Mouse (Mus musculus) lung, embryonic 16.5 days (tissue): Measurements from ENCODE around the gene Ctcfl. TPM values are rescaled to one million over a fixed set of nuclear protein-coding genes. Genes with fewer than 3 reads are reported as not detected.

Experiments used
- ATAC-seq: fragments of 200-750 bp; cut with Nextera tagmentation; 2 replicates; pipeline ENCODE4 v1.8.0; 2017; ENCODE audit warnings: low read depth, mild to moderate bottlenecking, moderate library complexity
- H3K27ac ChIP-seq: fragments of 300-500 bp; sonication (generic); 2 replicates; pipeline ENCODE4 v1.5.1; 2014; ENCODE audit warnings: mild to moderate bottlenecking, control low read depth, low read length
- H3K27me3 ChIP-seq: fragments of 300-500 bp; sonication (generic); 2 replicates; pipeline ENCODE4 v1.6.1; 2014; ENCODE audit warnings: low read depth, low read length, mixed read lengths; ENCODE audit not compliant: control insufficient read depth, insufficient read depth
- H3K36me3 ChIP-seq: fragments of 300-500 bp; sonication (generic); 2 replicates; pipeline ENCODE4 v1.6.1; 2014; ENCODE audit warnings: low read length; ENCODE audit not compliant: control insufficient read depth, insufficient read depth
- H3K4me1 ChIP-seq: fragments of 300-500 bp; sonication (generic); replicated peaks from 2 replicates; pipeline ENCODE4 v1.6.1; 2014; ENCODE audit warnings: low read length, mixed read lengths; ENCODE audit not compliant: control insufficient read depth, insufficient read depth
- H3K4me2 ChIP-seq: fragments of 300-500 bp; sonication (generic); 2 replicates; pipeline ENCODE4 v1.6.1; 2014; ENCODE audit warnings: low read depth, low read length, control low read depth
- H3K4me3 ChIP-seq: fragments of 300-500 bp; sonication (generic); 2 replicates; pipeline ENCODE4 v1.5.1; 2014; ENCODE audit warnings: mild to moderate bottlenecking, low read length, control low read depth
- H3K9ac ChIP-seq: fragments of 300-500 bp; sonication (generic); 2 replicates; pipeline ENCODE4 v1.6.1; 2014; ENCODE audit warnings: low read length, control low read depth
- H3K9me3 ChIP-seq: fragments of 300-500 bp; sonication (generic); 2 replicates; pipeline ENCODE4 v1.6.1; 2016; ENCODE audit warnings: low read length; ENCODE audit not compliant: control insufficient read depth
- WGBS: fragments of 180-500 bp; shearing (Covaris S2); extraction: QIAGEN DNeasy Blood & Tissue Kit; methylation state at CpG from one replicate; pipeline ENCODE4 v1.1.7; 2014; 5-methylcytosine and 5-hydroxymethylcytosine counted together
- polyA plus RNA-seq: library from polyadenylated mRNA; unstranded; fragments of >200 nt; fragmentation: Nextera tagmentation; extraction: Ambion mirVana; gene quantifications from 2 replicates; pipeline ENCODE4 v1.2.1, GENCODE M21; 2015

The Ctcfl gene
- polyA plus RNA-seq, 1 experiment from 2014 or later = 0.16 TPM

GRCm38 (mm10) chr2:173048041-173048745, 71.1 kb downstream of the Ctcfl start:
- H3K36me3 ChIP-seq = no peaks in the 10 kb centered on the region
- ATAC-seq = no peak
- H3K4me3 ChIP-seq = no peak overlapping the region
- no peaks in the 10 kb centered on the region for H3K27me3 ChIP-seq
- H3K4me2 ChIP-seq = no peak overlapping the region
- 51% methylated on average over 17 of the region's 17 CpGs for WGBS
- no peak overlapping the region for H3K9ac ChIP-seq
- no peak overlapping the region for H3K27ac ChIP-seq
- no peaks in the 10 kb centered on the region; the same call in 1 of the 2 replicates for H3K4me1 ChIP-seq
- no peaks in the 10 kb centered on the region for H3K9me3 ChIP-seq

- Histone ChIP-seq H3K4me1 (no peaks in the 10 kb centered on the region; the same call in 1 of the 2 replicates), H3K36me3 (no peaks in the 10 kb centered on the region)
- ATAC-seq = no peak
Measured at GRCm38 (mm10) chr2:173047471-173047870, 71.9 kb downstream of the Ctcfl start.

GRCm38 (mm10) chr2:173046582-173047297, 72.6 kb downstream of the Ctcfl start:
- Histone ChIP-seq H3K27me3 (no peaks in the 10 kb centered on the region), H3K27ac (peak overlapping the region; percentile 12), H3K4me3 (no peak overlapping the region), H3K36me3 (no peaks in the 10 kb centered on the region), H3K4me2 (no peak overlapping the region), H3K4me1 (no peaks in the 10 kb centered on the region; the same call in 1 of the 2 replicates), H3K9me3 (no peaks in the 10 kb centered on the region), H3K9ac (peak overlapping the region; percentile 43; the same call in 1 of the 2 replicates)
- no peak for ATAC-seq
- WGBS = 56% methylated on average over 15 of the region's 15 CpGs

More at GRCm38 (mm10) chr2:173047471-173047870, 71.9 kb downstream of the Ctcfl start:
- Histone ChIP-seq H3K9ac (no peak overlapping the region), H3K4me3 (no peak overlapping the region), H3K4me2 (no peak overlapping the region), H3K27me3 (no peaks in the 10 kb centered on the region), H3K9me3 (no peaks in the 10 kb centered on the region), H3K27ac (no peak overlapping the region)
- WGBS = 64% methylated on average over 5 of the region's 5 CpGs

GRCm38 (mm10) chr2:173044198-173044970, 74.9 kb downstream of the Ctcfl start:
- no peak overlapping the region for H3K4me2 ChIP-seq
- H3K27me3 ChIP-seq = no peaks in the 10 kb centered on the region
- no peaks in the 10 kb centered on the region for H3K36me3 ChIP-seq
- H3K4me1 ChIP-seq = no peaks in the 10 kb centered on the region; the same call in 1 of the 2 replicates
- H3K4me3 ChIP-seq = no peak overlapping the region
- H3K27ac ChIP-seq = no peak overlapping the region
- WGBS = 63% methylated on average over 18 of the region's 18 CpGs
- peak; percentile 9; the same call in 1 of the 2 replicates for ATAC-seq
- H3K9me3 ChIP-seq = no peaks in the 10 kb centered on the region
- no peak overlapping the region for H3K9ac ChIP-seq

Other genes starting within 250 kb of the Ctcfl start
- 6.2 and 6.8 TPM in 2 replicates for gene Bmp7, start 179.2 kb downstream of the Ctcfl start, polyA plus RNA-seq
- gene Spo11, start 141.8 kb downstream of the Ctcfl start, polyA plus RNA-seq = 0.21 and 0.30 TPM in 2 replicates
- 104 and 109 TPM in 2 replicates for gene Rae1, start 119.4 kb downstream of the Ctcfl start, polyA plus RNA-seq
- 30.8 and 34.3 TPM in 2 replicates for gene Rbm38, start 99.0 kb downstream of the Ctcfl start, polyA plus RNA-seq
- 0.08 TPM in 1 of 2 replicates, not detected in the other for gene Pck1, start 33.5 kb upstream of the Ctcfl start, polyA plus RNA-seq
- gene Zbp1, start 99.4 kb upstream of the Ctcfl start, polyA plus RNA-seq = 0.55 and 1.8 TPM in 2 replicates
- 7.0 and 7.5 TPM in 2 replicates for gene Pmepa1, start 157.0 kb upstream of the Ctcfl start, polyA plus RNA-seq